Mouse (Mus musculus) hematopoietic multipotent progenitor cell, adult 10-12 weeks (in vitro differentiated cells): ENCODE measurements around the gene Inca1. TPM values are rescaled to one million over a fixed set of nuclear protein-coding genes. Genes with fewer than 3 reads are reported as not detected.

Experiments used
- polyA plus RNA-seq: library from polyadenylated mRNA; stranded (reverse); fragments of >175 nt; gene quantifications from 2 replicates; pipeline ENCODE4 v1.2.3, GENCODE M21; 2012; ENCODE audit warnings: low replicate concordance

Inca1 gene
- polyA plus RNA-seq: 0.36 and 0.41 TPM in 2 replicates

DNA sequence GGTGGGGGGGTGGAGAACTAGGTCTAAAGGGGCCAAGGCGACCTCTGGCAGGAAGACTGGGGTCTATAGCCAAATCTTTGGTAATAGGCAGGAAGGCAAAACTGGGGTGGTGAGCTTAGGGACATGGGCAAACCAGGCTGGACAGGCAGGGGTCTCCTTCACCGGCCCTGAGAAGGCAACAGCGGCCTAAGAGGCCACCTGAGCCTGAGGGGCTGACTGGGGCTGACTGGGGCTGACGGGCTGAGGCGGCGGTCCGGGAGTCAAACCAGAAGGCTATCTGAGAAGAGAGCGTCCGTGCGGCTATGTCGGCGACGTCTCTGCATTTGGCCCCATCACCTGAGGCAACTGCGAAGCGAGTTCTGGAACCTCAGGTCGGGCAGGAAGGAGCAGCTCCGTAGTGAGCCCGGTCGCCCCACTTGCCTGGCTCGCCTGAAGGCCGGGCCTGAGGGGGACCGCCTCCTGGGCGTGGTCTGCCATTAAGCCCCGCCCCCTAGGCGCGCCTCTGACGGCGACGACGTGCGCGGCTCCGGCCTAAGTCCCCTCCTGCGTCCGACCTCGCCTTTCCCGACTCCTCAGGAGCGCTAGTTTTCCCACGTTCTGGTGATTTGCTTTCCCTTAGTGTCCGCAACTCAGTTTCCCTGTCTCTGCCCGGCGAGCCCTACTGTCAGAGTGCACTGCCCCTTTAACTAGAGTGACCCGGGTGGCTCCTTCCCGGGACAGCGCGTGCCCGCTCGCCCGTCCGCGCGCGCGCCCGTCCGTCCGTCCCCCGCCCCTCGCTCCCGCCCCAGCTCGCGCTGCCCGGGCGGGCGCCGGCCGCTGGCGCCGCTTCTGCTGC lies at the start of gene Inca1, which contains the start of gene Kif1c:
Gene Inca1, minus strand, starts transcription at position 434 of the 835 bp plus-strand sequence.
Gene Kif1c, plus strand, starts transcription at position 827 of the 835 bp plus-strand sequence.

DNA sequence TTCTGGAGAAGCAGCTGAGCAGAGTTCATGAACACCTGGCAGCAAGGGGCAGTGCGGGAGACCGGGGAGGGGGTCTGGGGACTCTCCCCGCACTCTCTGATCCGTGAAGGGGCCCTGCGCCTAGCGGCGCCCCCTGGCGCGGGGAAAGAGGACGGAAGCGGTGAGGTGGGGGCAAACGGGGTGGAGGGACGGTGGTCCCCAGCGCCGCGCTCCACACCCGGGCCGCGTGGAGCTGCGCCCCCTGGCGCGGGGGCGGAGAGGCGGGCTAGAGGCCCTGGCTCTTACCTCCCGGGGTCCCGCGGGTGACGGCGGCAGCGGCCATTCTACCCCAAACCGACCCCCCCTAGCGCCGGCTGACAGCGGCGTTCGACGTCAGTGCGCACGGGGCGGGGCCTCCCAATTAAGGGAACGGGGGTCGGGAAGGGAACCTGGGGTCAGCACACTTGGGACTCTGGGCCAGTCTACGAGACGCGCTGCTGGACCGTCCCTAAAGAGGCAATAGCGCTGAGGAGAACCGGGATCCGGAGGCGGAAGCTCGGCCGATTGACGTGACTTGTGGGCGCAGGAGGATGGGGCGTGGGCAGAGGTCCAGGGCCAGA lies 12.3 kb downstream of the Inca1 start, which contains the start of gene Camta2:
Gene Camta2, minus strand, starts transcription at position 505 of the 599 bp plus-strand sequence.

DNA sequence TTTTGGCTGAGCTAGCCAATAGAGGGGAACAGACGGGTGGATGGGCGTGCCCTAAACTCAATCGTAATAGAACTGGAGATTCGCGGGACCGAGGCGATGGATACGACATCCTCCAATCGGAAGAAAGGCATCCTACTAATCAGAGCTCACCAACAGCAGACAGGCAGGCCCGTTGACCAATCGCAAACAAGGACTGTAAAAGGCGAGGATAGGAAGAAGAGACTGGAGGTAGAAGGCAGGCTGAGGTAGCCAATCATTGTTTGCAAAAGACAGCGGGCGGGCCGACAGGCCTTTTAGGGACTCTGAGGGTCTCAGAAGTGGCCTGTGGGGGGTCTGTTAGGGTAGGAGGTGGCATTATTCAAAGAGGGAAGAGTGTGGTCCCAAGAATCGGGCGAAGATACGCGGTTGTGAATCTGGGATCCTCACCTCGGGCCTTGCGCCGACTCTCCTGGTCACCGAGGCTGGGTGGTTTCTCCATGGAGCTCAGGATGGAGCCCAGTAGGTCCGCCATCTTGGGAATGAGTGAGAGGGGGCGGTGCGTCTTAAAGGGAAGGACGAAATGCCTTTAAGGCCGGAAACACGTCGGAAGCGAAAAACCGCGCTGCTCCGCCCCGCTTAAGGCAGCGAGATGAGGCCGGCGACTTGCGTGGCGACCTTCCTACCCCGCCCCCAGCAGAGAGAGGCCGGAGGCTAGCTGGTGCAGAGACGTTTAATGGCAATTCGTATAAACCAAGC lies 31.0 kb downstream of the Inca1 start, which contains the start of gene Spag7:
Gene Spag7, minus strand, starts transcription at position 646 of the 735 bp plus-strand sequence.

DNA sequence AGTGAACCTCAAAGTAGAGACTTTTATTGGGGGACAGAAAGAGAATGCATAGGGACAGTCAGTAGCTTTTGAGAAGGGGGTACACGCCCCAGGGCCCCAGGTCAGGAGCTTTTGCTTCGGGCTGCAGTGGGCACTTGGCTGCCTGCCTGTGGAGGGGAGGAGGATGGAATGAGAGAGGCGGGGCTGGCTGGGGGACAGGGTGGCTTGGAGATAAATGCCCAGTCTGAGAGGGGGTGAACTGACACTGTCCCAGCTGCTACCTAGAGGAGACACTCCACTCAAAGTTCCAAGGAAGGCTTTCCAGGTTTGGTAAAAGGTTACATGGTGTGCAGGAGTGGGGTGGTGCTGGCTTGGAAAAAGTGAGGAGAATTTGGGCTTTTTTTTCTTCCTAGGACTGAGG lies 43.0 kb downstream of the Inca1 start, which contains the start of gene Eno3:
Gene Eno3, plus strand, starts transcription at position 239 of the 400 bp plus-strand sequence.

DNA sequence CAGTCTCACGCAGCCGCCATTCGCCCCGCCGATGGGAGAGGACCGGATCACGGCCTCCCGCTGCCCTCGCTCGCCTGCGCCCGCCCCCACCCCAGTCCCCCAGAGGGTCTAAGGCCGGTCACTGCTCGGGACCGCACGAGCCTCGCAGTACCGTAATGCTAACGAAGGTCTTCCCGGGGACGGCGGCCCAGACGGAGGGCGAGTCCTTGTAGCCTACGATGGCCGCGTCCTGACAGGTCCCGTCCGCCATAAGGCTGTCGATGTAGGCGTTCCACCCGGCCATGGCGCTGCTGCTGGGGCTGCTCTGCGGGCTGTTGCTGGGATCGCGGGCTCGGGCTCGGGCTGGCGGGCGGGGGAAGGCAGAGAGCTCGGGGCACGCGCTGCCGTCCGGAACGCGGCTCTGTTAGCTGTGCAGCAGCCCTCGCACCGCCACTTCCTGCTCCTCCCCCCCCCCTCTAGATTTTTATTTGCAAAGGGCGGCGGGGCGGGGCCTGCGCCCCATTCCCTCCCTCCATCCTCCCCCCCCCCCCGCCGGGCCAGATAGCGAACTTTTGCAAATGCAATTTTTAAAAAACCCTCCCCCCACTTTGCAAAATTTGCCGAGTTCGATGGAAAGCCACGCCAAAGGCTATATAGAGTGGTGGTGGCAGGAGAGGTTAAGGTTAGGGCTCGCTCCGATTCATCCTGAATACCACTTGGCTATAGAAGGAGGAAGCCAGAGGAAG lies 45.6 kb downstream of the Inca1 start, which contains the start of gene Pfn1:
Gene Pfn1, minus strand, starts transcription at position 447 of the 725 bp plus-strand sequence.

DNA sequence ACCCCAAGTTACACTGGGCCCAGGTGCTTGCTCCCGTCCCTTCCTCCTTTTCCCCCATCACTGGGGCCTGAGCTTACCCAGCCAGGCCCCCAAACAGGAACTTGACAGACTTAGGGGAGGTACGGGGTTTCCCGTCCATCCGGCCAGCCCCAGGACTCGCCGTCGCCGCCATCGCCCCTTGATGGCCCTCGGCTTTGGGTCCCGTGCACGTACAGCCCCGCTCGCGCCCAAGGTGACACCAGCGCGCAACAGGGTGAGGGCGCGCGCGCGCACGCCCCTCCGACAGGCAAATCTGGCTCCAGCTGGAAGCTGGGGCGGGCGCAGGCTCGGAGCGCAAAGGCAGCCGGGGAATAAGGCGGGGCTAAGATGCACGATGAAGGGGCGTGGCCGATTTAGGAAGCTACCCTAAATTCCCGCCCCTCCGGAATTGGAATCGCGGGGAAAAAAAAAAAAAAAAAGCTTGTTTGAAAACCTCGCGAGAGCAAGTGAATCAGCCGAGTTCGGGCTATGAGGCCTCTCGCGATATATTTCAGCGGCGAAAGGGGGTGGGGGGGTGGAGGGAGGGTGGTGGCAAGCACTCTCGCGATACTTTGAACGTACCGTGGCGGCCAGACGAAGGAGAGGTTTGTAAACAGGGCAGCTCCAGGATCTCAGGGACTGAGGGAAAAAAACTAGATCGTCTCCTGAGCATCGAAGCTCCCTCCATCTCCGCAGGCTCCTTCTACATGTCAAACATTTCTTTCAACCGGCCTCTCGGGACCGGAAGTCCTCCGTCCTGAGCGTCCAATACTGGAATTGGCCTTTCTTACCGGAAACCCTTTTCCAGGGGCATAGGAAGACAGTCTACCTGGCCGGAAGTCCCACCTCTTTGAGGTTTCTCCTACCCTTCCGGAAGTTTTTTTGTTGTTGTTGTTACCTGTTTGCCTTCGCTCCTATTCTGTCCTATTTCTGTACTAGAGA lies 53.0 kb downstream of the Inca1 start, which contains the start of the genes Rnf167 and Slc25a11:
Gene Rnf167, plus strand, starts transcription at position 545 of the 960 bp plus-strand sequence.
Gene Slc25a11, minus strand, starts transcription at position 789 of the 960 bp plus-strand sequence.

DNA sequence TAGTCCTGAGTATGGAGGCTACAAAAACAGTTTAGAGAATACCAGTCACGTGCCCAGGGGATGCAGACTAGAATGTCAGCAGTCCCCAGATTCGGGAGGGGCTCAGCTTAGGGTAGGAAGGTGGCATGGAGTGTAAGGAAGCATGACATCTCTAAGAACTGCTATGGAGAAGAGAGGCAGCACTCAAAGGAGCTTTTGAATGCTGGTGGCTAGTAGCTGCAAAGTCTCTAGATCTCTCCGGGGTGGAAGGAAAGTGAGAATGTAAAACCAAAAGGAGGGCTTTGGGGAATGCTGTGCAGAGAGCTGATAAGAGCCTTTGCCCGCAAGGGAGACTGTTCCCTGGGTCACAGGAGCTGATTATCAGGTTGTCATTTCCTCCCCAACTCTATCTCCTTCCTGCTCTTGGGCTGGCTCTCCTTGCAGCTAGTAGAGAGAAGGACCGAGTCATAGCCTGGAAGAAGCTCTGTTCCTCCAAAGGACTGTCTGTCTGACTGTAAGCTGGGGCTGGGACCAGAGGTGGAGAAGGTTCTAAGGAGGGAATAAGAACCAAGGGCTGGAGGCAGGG lies 61.2 kb downstream of the Inca1 start, which contains the start of gene Gp1ba:
Gene Gp1ba, plus strand, starts transcription at position 409 of the 565 bp plus-strand sequence.

Other genes with a start within 250 kb of the Inca1 start
- 13.9 and 47.2 TPM in 2 replicates for gene Med11, start 248.2 kb downstream of the Inca1 start, polyA plus RNA-seq
- gene Zmynd15, start 240.7 kb downstream of the Inca1 start, polyA plus RNA-seq: 2.2 and 3.7 TPM in 2 replicates
- 5.5 and 6.1 TPM in 2 replicates for gene Cxcl16, start 240.2 kb downstream of the Inca1 start, polyA plus RNA-seq
- 0.40 and 1.2 TPM in 2 replicates for gene Tm4sf5, start 194.9 kb downstream of the Inca1 start, polyA plus RNA-seq
- gene Vmo1, start 185.5 kb downstream of the Inca1 start, polyA plus RNA-seq: not detected in 2 replicates
- gene Gltpd2, start 181.0 kb downstream of the Inca1 start, polyA plus RNA-seq: not detected in 2 replicates
- 57.2 and 129 TPM in 2 replicates for gene Psmb6, start 174.8 kb downstream of the Inca1 start, polyA plus RNA-seq
- gene Gm40193, start 167.2 kb downstream of the Inca1 start, polyA plus RNA-seq: not detected in 2 replicates
- 2.8 and 4.8 TPM in 2 replicates for gene Pld2, start 160.1 kb downstream of the Inca1 start, polyA plus RNA-seq
- gene Mink1, start 137.3 kb downstream of the Inca1 start, polyA plus RNA-seq: 149 and 293 TPM in 2 replicates
- gene 4930544D05Rik, start 84.3 kb downstream of the Inca1 start, polyA plus RNA-seq: not detected in 2 replicates
- 0.98 and 1.9 TPM in 2 replicates for gene Chrne, start 80.9 kb downstream of the Inca1 start, polyA plus RNA-seq
- 0.47 and 1.1 TPM in 2 replicates for gene Gp1ba, start 61.0 kb downstream of the Inca1 start, polyA plus RNA-seq
- gene Rnf167, start 52.9 kb downstream of the Inca1 start, polyA plus RNA-seq: 97.5 and 293 TPM in 2 replicates
- 60.4 and 82.0 TPM in 2 replicates for gene Slc25a11, start 52.7 kb downstream of the Inca1 start, polyA plus RNA-seq
- gene Pfn1, start 45.5 kb downstream of the Inca1 start, polyA plus RNA-seq: 4,148 and 9,034 TPM in 2 replicates
- 15.7 and 25.1 TPM in 2 replicates for gene Eno3, start 43.0 kb downstream of the Inca1 start, polyA plus RNA-seq
- gene Spag7, start 30.7 kb downstream of the Inca1 start, polyA plus RNA-seq: 87.8 and 103 TPM in 2 replicates
- 59.8 and 107 TPM in 2 replicates for gene Camta2, start 12.1 kb downstream of the Inca1 start, polyA plus RNA-seq
- gene Kif1c, start 393 bp upstream of the Inca1 start, polyA plus RNA-seq: 37.7 and 84.2 TPM in 2 replicates
- gene Zfp3, start 64.1 kb upstream of the Inca1 start, polyA plus RNA-seq: 3.1 and 3.2 TPM in 2 replicates
- gene Scimp, start 112.4 kb upstream of the Inca1 start, polyA plus RNA-seq: 4.7 and 5.1 TPM in 2 replicates
- gene Rabep1, start 144.6 kb upstream of the Inca1 start, polyA plus RNA-seq: 15.9 and 45.8 TPM in 2 replicates